Mouse (Mus musculus) kidney, postnatal 4 days (tissue): ENCODE data around the gene Tmem116.

Experiments used
- DNase-seq, 2 experiments: peaks; one replicate each; pipeline ENCODE4 v3.0.0; 2021; ENCODE audit warnings: mixed read lengths in 2 of 2

Tmem116 gene

DNA sequence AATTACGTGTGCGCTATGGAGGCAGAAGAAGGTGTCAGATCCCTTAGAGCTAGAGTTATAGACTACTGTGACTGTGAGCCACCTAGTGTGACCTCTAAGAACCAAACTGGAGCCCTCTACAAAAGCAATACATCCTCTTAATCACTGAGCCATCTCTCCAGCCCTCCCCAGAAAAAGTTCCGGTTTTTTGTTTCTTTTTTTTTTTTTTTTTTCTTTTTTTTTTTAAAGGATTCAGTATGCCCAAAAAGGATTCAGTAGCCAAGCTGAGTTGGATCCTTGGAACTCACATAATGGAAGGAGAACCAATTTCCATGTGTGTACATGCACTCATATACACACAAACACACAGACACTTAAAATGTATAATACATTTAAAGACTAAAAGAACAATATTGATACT is 91.7 kb downstream of the Tmem116 start:
- no peak for DNase-seq

DNA sequence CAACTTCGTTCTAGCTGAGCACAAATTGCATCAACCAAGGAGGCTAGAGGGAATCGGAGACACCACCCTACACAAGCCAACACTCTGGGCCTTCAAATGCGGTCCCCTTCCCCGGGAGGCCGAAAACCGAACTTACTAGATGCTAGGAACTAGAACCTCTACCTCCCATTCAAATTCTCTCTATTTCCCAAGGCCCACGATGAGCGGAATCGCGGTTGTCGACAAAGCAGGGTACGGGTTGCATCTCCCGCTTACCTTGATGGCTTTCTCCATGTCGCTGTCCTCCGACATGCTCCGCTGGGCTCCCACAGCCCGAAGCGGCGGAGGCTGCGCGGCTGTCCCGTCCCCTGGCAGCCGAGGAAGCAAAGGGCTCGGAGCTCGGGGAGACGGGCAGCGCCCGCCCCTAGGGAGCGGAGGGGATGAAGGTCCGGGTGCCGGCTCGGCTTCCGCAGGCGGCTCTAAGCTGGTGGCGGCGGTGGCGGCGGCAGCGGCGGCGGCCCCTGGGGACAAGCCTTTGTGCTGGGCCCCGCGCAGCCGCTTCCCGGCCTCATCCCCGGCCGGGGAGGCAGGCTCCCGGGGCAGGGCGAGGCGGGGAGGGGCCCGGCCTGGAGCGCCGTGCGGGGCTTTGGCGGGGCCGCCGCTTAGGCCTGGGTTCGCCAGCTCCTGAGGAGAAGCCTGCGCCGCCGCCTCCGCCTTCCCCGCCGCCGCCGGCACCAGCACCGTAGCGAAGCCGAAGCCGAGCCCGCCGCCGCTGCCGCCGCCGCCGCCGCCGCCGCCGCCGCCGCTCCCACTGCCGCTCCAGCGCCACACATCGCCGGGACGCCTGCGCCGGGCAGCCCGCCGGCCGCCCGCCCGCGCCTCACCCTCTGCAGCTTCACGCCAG is 93.5 kb downstream of the Tmem116 start, which contains the start of the genes Adam1a and Gm42878:
Gene Adam1a, minus strand, starts transcription at position 573 of the 883 bp plus-strand sequence.
Gene Gm42878, minus strand, starts transcription at position 573 of the 883 bp plus-strand sequence.
- DNase-seq, result peak; percentile 50 to 69

DNA sequence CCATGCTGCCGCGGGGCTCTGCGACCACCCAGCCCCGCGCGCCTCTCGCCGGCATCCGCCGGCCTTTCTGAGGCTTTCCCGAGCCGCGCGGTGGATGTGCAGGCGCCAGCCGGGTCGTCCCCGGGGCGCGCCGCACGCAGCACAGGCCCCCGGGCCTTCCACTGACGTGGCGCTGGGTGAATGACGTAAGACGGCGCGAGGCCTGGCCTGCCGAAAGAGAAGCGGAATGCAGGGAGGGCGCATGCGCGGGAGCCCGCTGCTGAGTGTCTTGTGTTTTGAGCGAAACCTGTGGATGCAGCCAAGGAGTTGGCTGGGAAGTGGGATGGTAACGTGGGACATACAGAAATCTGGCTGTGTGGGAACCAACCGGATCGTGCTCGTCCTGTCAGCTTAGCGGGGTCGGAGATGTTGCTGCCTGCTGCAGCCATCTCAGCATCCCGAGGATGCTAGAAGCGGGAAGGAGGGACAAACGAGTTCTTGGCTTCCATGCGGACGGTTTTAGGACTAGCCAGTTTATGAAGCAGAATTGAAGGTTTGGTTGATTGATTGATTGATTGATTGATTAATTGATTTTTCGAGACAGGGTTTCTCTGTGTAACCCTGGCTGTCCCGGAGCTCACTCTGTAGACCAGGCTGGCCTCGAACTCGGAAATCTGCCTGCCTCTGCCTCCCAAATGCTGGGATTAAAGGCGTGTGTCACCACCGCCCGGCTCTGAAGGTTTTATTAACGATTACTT is 94.3 kb downstream of the Tmem116 start, which contains the start of gene Mapkapk5:
Gene Mapkapk5, minus strand, starts transcription at position 113 of the 737 bp plus-strand sequence.
- peak; percentile 98 to 99 for DNase-seq

DNA sequence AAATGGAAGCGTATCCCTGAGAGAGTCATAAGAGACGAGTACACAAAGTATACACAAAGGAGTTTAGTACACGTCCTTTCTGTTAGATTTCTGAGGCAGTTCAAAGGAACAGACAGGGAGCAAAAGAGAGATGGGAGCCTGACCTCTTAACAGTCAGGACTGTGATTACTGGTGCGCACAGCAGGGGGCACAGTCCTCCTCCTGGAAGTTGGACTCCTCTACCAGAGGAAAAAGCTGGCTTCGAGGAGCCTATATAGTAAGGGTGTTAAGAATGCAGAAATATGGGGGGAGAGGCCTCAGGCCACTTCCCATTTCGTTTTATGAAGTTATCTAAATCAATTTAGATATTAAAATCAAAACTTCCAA is 94.8 kb downstream of the Tmem116 start:
- DNase-seq, result peak; percentile 79 to 86

DNA sequence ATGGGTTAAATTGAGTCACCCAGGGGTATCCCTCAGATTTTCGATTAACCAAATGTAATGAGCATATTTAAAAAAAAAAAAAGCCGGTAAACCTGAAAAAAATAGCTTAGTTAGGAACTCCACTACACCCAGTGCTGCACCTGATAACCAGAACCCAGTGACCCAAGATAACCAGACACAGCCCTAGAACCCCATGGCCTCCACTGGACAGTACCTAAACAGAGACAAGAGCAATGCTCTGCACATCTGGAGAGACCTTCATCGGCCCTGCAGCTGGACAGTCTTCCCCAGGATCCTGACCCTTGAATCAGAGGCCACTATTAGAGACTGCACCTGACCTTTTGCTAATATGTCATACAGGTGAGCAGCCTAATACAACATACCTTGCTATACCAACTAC is 95.4 kb downstream of the Tmem116 start:
- no peak for DNase-seq

- no peak for DNase-seq
Measured at GRCm38 (mm10) chr5:121549196-121549595, 97.5 kb downstream of the Tmem116 start.

- no peak for DNase-seq
Measured at GRCm38 (mm10) chr5:121562436-121562835, 110.7 kb downstream of the Tmem116 start.

GRCm38 (mm10) chr5:121564468-121564895 is 112.8 kb downstream of the Tmem116 start:
- peak; percentile 96 for DNase-seq

- peak in 1 of 2 experiments; percentile 34 for DNase-seq
Measured at GRCm38 (mm10) chr5:121566035-121566681, 114.5 kb downstream of the Tmem116 start.

DNA sequence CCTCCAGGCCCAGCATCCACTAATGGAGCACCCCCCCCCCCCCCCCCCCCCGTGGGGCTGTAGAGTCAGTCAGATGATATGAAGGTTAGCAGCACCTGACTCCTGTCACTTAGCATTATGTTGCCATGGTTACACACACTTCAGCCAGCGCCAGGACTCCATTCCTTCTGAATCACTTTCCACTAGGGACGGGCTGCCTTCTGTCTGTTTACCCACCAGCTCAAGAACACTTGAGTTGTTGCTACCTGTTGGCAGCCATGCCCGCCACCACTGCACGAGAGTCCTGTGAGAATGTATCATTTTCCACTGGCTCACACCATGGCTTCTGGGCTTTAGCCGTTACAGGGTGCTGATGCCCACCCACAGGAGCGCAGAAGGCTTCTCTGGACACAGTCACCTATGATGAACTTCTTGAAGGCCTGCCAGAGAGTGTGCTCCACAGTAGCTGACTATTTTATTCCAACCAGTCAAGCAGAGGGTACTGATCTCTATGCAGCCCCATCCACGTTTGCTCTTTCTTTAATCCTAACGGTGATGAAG is 118.3 kb downstream of the Tmem116 start:
- DNase-seq, result no peak

DNA sequence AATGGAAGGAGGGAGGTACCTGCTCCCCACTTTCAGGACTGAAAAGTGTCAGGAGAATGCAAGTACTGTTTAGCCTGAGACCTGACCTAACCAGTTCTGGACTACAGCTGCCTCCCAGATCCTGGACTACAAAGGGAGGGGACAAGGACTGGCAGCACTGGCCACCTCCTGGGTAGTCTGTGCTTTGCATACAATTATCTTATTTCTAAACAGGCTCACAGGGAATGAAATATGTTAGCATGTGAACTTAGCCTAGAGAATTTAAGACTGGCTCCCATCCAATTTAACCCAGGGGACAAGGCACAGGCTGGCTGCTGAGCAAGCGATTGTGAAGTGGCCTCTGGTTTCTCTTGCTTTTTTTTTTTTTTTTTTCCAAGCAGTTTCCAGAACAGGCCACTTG is 119.1 kb downstream of the Tmem116 start:
- no peak for DNase-seq
